Mouse (Mus musculus) activated CD4-positive, CD25-positive, alpha-beta regulatory T cell, adult 9 weeks (primary cell): ENCODE data around the gene AF366264. TPM values are rescaled to one million over a fixed set of nuclear protein-coding genes. Genes with fewer than 3 reads are reported as not detected.

Experiments
- polyA plus RNA-seq: library from polyadenylated mRNA; unstranded; fragments of 100-300 nt; shearing (Covaris generic); gene quantifications from one replicate; pipeline ENCODE4 v1.2.1, GENCODE M21; 2017

The AF366264 gene
- polyA plus RNA-seq: 0.09 TPM

DNA sequence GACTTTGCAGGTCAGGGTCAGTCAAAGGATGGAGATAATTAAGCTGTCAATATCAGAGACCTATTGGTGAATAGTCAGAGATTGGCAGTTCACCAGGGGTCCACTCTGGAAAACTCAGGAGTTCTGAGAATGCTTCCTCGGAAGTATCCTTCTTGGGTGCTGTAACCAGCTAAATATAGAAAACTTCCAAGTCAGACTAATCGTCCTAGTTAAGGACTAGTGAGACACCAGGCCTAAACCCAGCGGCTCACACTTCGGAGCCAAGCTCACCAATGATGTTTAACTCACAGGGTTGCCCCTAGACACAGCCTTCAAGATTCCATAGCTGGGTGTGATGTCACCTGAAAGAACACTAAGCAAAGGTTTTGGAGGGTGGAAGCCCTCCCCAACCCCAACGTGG, at the start of gene AF366264:
AF366264 (minus strand) TSS at position 101 of the 400 bp plus-strand sequence.

DNA sequence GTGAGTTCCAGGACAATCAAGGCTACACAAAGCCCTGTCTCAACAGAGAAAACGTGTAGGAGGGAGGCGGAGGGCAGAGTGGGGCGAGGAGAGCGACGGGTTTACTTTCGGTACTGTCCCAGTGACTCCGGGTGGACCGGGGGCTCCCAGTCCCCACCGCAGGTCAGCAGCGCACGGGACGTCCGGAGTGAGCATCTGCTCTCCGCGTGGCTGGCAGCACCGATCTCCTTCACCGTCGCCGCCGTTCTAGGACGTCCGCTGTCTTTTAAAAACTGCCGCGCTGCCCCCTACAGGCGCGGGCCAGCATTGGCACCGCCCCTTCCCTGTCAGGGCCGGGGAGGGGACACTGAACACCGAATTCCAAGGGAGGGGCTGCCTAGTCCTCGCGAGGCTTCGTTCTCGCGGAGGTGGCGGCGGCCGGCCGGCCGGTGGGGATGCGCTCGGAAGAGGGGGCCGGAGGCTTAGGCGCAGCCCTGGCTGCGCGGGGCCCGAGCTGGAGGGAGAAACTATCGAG, 52.9 kb downstream of the AF366264 start, which contains the start of gene Upf3a:
Upf3a (plus strand) TSS at position 366 of the 514 bp plus-strand sequence.

Other genes with a start within 250 kb of the AF366264 start
- 208 TPM for gene Rasa3, start 160.8 kb downstream of the AF366264 start, polyA plus RNA-seq
- not detected for gene Cfap97d2, start 132.5 kb downstream of the AF366264 start, polyA plus RNA-seq
- 28.8 TPM for gene Cdc16, start 80.7 kb downstream of the AF366264 start, polyA plus RNA-seq
- gene Upf3a, start 52.8 kb downstream of the AF366264 start, polyA plus RNA-seq: 30.8 TPM
- 42.5 TPM for gene Champ1, start 31.3 kb upstream of the AF366264 start, polyA plus RNA-seq
- gene Coprs, start 51.9 kb upstream of the AF366264 start, polyA plus RNA-seq: 0.92 TPM